ENCODE assay signal across 27 mouse cellular contexts in the genomic region with DNA sequence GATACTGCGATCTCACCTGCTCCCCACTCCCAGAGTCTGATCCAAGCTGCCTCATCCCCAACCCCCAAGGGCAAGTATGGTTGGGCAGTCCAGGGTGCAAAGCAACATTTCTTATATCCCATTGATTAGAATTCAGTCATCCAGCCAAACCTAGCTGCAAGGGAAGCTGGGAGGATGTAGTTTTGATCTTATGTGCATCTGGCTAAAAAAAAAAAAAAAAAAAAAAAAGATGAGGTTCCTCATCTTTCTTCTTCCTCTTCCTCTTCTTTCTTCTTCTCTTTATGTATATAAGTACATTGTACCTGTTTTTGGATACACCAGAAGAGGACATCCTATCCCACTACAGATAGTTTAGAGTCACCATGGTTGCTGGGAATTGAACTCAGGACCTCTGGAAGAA. TPM values are rescaled to one million over a fixed set of nuclear protein-coding genes. Genes with fewer than 3 reads are reported as not detected.
A peak's percentile ranks its signal among the peaks of the same experiment; 100 is the strongest.
DNase-seq lines count a peak whose midpoint lies in the region; ATAC-seq and TF ChIP-seq lines count a peak whose summit lies in the region.
"Had no signal": no experiment of that assay in that cellular context is flagged by ENCODE, and none has a peak within 500 bp of the region (broad histone marks: within the 10 kb centered on the region; RNA-seq: fewer than 3 reads in every experiment).

No protein-coding gene starts in this region.

- no peaks in the 10 kb centered on the region for H3K79me2 ChIP-seq in CH12.LX (replicated peaks; ENCODE audit: control insufficient read depth, extremely low read depth, insufficient read depth, poor library complexity, severe bottlenecking)
- no peaks in the 10 kb centered on the region for H3K79me2 ChIP-seq in myocyte (ENCODE audit: control insufficient read depth, insufficient read depth)

- DNase-seq in CH12.LX (ENCODE audit: extremely low read depth), result no peak
- no peak for DNase-seq in ES-E14 (ENCODE audit: low read depth, low spot score)
- DNase-seq in hindbrain, embryonic 11.5 days (ENCODE audit: low spot score), result no peak
- no peak for DNase-seq in left cerebral cortex, adult 8-10 months (ENCODE audit: low spot score in 2 of 2)
- DNase-seq: adrenal gland, adult 8-10 months; adrenal gland, postnatal 14 days; adrenal gland, postnatal 36 days; cerebellum, adult 11 months; cerebellum, adult 18-20 months; cerebellum, adult 8-10 months; cerebellum, adult 9-11 months; cerebellum, postnatal 14 days; cerebellum, postnatal 36 days; forebrain, postnatal 0 days had no signal

- no peaks in the 10 kb centered on the region for H3K36me3 ChIP-seq in CH12.LX (replicated peaks in 1 of 2; ENCODE audit: control insufficient read depth in 1 of 2, insufficient read depth in 1 of 2, low read length in 1 of 2)
- H3K36me3 ChIP-seq in ES-E14 (ENCODE audit: control insufficient read depth, insufficient read depth, low read length, poor library complexity, severe bottlenecking), result no peaks in the 10 kb centered on the region
- H3K36me3 ChIP-seq in myocyte (ENCODE audit: control insufficient read depth, insufficient read depth), result no peaks in the 10 kb centered on the region
- no peaks in the 10 kb centered on the region for H3K36me3 ChIP-seq in hindbrain, embryonic 13.5 days
- no peaks in the 10 kb centered on the region for H3K36me3 ChIP-seq in hindbrain, embryonic 11.5 days (ENCODE audit: control insufficient read depth, insufficient read depth, low read length)
- H3K36me3 ChIP-seq: embryonic facial prominence, embryonic 10.5 days; embryonic facial prominence, embryonic 12.5 days; forebrain, embryonic 15.5 days had no signal

- H3K4me1 ChIP-seq in CH12.LX (ENCODE audit: control insufficient read depth in 1 of 2, insufficient read depth in 2 of 2), result peaks cover 21 to 24% of the 10 kb centered on the region in 2 experiments
- peaks cover 0 to 4% of the 10 kb centered on the region in 2 experiments; a peak in 1 of 4 replicates for H3K4me1 ChIP-seq in ES-E14 (ENCODE audit: control insufficient read depth in 2 of 2, insufficient read depth in 2 of 2, low read length in 2 of 2, poor library complexity in 1 of 2)
- peaks cover 54% of the 10 kb centered on the region for H3K4me1 ChIP-seq in bone marrow macrophage, adult 2 months (ENCODE audit: control insufficient read depth, insufficient read depth, low read length)
- peaks cover 7% of the 10 kb centered on the region; the same call in 1 of the 2 replicates for H3K4me1 ChIP-seq in hindbrain, embryonic 13.5 days (replicated peaks)
- no peaks in the 10 kb centered on the region for H3K4me1 ChIP-seq in hindbrain, embryonic 11.5 days (replicated peaks; ENCODE audit: control insufficient read depth, insufficient read depth, low read length)

- no peak overlapping the region for H3K4me2 ChIP-seq in CH12.LX (ENCODE audit: insufficient read depth, low read depth, poor library complexity, severe bottlenecking)
- H3K4me2 ChIP-seq in myocyte (ENCODE audit: low read depth), result peak overlapping the region; percentile 63
- no peak overlapping the region for H3K4me2 ChIP-seq in hindbrain, embryonic 13.5 days
- no peak overlapping the region for H3K4me2 ChIP-seq in hindbrain, embryonic 11.5 days (replicated peaks; ENCODE audit: low read depth, low read length)
- H3K4me2 ChIP-seq: embryonic facial prominence, embryonic 12.5 days; forebrain, embryonic 13.5 days; forebrain, embryonic 15.5 days had no signal

- no peak overlapping the region for H3K27ac ChIP-seq in CH12.LX (ENCODE audit: insufficient read depth, low read depth)
- H3K27ac ChIP-seq in ES-E14 (ENCODE audit: insufficient read depth, low read depth, low read length, poor library complexity, severe bottlenecking), result no peak overlapping the region
- H3K27ac ChIP-seq in bone marrow macrophage, adult 2 months (ENCODE audit: insufficient read depth, low read depth, low read length), result peak overlapping the region; percentile 67; the same call in 1 of the 2 replicates
- H3K27ac ChIP-seq in hindbrain, embryonic 13.5 days, result no peak overlapping the region
- H3K27ac ChIP-seq in hindbrain, embryonic 11.5 days (ENCODE audit: low read depth, low read length), result no peak overlapping the region
- H3K27ac ChIP-seq: embryonic facial prominence, embryonic 12.5 days; forebrain, embryonic 13.5 days; forebrain, embryonic 15.5 days had no signal

- ATAC-seq in hindbrain, embryonic 13.5 days (ENCODE audit: low FRiP score), result no peak
- ATAC-seq in hindbrain, embryonic 11.5 days (ENCODE audit: low FRiP score), result no peak
- ATAC-seq: activated CD4-positive, CD25-positive, alpha-beta regulatory T cell, adult 4 months; forebrain, embryonic 13.5 days; forebrain, embryonic 15.5 days; forebrain, postnatal 0 days; Patski had no signal

- no peak for TF ChIP-seq POLR2A in CH12.LX (IDR thresholded peaks at IDR 0.05; ENCODE audit: low read depth, low read length)
- no peak for TF ChIP-seq POLR2A in bone marrow macrophage, adult 2 months (IDR thresholded peaks at IDR 0.05; ENCODE audit: borderline replicate concordance, low read depth, low read length)
- TF ChIP-seq POLR2A in myocyte (IDR thresholded peaks at IDR 0.05; ENCODE audit: insufficient read length, low read depth), result no peak

- H3K4me3 ChIP-seq in CH12.LX (replicated peaks in 1 of 3; ENCODE audit: low read depth in 2 of 3, low read length in 2 of 3, poor library complexity in 1 of 3) (no peak overlapping the region), ES-E14 (ENCODE audit: insufficient read depth in 1 of 2, low read depth in 1 of 2, low read length in 2 of 2, poor library complexity in 1 of 2, severe bottlenecking in 1 of 2) (no peak overlapping the region), myocyte (no peak overlapping the region)
- H3K4me3 ChIP-seq in bone marrow macrophage, adult 2 months (ENCODE audit: insufficient read depth, low read length), result no peak overlapping the region
- H3K4me3 ChIP-seq in hindbrain, embryonic 13.5 days, result no peak overlapping the region
- no peak overlapping the region for H3K4me3 ChIP-seq in hindbrain, embryonic 11.5 days (ENCODE audit: low read depth, low read length)
- H3K4me3 ChIP-seq: embryonic facial prominence, embryonic 10.5 days; embryonic facial prominence, embryonic 12.5 days; forebrain, embryonic 13.5 days; forebrain, embryonic 15.5 days had no signal

- TF ChIP-seq EP300 in CH12.LX (IDR thresholded peaks at IDR 0.05; ENCODE audit: low read length), result no peak

- TF ChIP-seq CTCF in CH12.LX (conservative IDR thresholded peaks at IDR 0.05 in 1 of 2, IDR thresholded peaks at IDR 0.05 in 1 of 2; ENCODE audit: low read depth in 2 of 2, low read length in 2 of 2), result no peak
- no peak for TF ChIP-seq CTCF in bone marrow macrophage, adult 2 months (IDR thresholded peaks at IDR 0.05; ENCODE audit: low read depth, low read length)

- no peak overlapping the region for H3K9ac ChIP-seq in CH12.LX (ENCODE audit: insufficient read depth, low read depth)
- no peak overlapping the region for H3K9ac ChIP-seq in ES-E14 (ENCODE audit: insufficient read depth, low read depth, low read length, poor library complexity, severe bottlenecking)
- H3K9ac ChIP-seq in hindbrain, embryonic 13.5 days, result no peak overlapping the region
- no peak overlapping the region for H3K9ac ChIP-seq in hindbrain, embryonic 11.5 days (ENCODE audit: low read depth, low read length)
- H3K9ac ChIP-seq: embryonic facial prominence, embryonic 12.5 days; forebrain, embryonic 13.5 days; forebrain, embryonic 15.5 days; forebrain, postnatal 0 days had no signal

- no peak overlapping the region for H3ac ChIP-seq in myocyte (ENCODE audit: control insufficient read depth, insufficient read length)

- H3K27me3 ChIP-seq in CH12.LX (replicated peaks), result peaks cover 75% of the 10 kb centered on the region
- no peaks in the 10 kb centered on the region for H3K27me3 ChIP-seq in myocyte (ENCODE audit: control insufficient read depth, insufficient read depth, insufficient read length)
- H3K27me3 ChIP-seq in hindbrain, embryonic 13.5 days, result no peaks in the 10 kb centered on the region
- no peaks in the 10 kb centered on the region for H3K27me3 ChIP-seq in hindbrain, embryonic 11.5 days (ENCODE audit: control insufficient read depth, insufficient read depth, low read length)
- H3K27me3 ChIP-seq: embryonic facial prominence, embryonic 12.5 days; forebrain, embryonic 13.5 days; forebrain, embryonic 15.5 days; Patski had no signal

- in situ Hi-C loops in CH12.LX (cut with MboI; ENCODE audit: low pct_ligation_motif_present, low pct_unique_long_range_greater_than_20kb, low sequenced_read_pairs) (no loop called here), ES-E14 (cut with MboI; ENCODE audit: low sequenced_read_pairs in 2 of 2, unreplicated experiment in 2 of 2) (no loop called here)

- dilution Hi-C loops in CH12.LX (cut with MboI; ENCODE audit: extremely low pct_ligation_motif_present, extremely low pct_unique_long_range_greater_than_20kb, low sequenced_read_pairs), result no loop called here

- H3K9me3 ChIP-seq in CH12.LX (replicated peaks; ENCODE audit: low read length) (peaks cover 10% of the 10 kb centered on the region), ES-E14 (ENCODE audit: control insufficient read depth, insufficient read depth, low read depth, low read length) (no peaks in the 10 kb centered on the region)
- H3K9me3 ChIP-seq in hindbrain, embryonic 13.5 days, result no peaks in the 10 kb centered on the region
- no peaks in the 10 kb centered on the region for H3K9me3 ChIP-seq in hindbrain, embryonic 11.5 days (ENCODE audit: control insufficient read depth, low read length)
- H3K9me3 ChIP-seq: embryonic facial prominence, embryonic 10.5 days; embryonic facial prominence, embryonic 12.5 days; forebrain, embryonic 13.5 days; forebrain, embryonic 15.5 days had no signal

- no peak for TF ChIP-seq RAD21 in CH12.LX (IDR thresholded peaks at IDR 0.05; ENCODE audit: low read depth, low read length)

- 100% methylated on average over 1 of the region's 1 CpGs for WGBS in hindbrain, embryonic 13.5 days
- 96% methylated on average over 1 of the region's 1 CpGs for WGBS in hindbrain, embryonic 11.5 days

TF ChIP-seq in CH12.LX, 34 proteins besides CTCF, POLR2A, EP300 and RAD21 (continues in another document):
- no peak for TF ChIP-seq SMC3 (IDR thresholded peaks at IDR 0.05; ENCODE audit: low read depth, low read length)

TF ChIP-seq in ES-E14, 5 proteins besides CTCF, POLR2A, EP300 and RAD21 (continues in another document):
- TF ChIP-seq CHD2 (IDR thresholded peaks at IDR 0.05; ENCODE audit: low read depth, low read length), result no peak

TF ChIP-seq in myocyte, 11 proteins besides CTCF, POLR2A, EP300 and RAD21 (continues in another document):
- no peak for TF ChIP-seq USF1 (IDR thresholded peaks at IDR 0.05; ENCODE audit: low read depth)

RNA-seq across cellular contexts. Expression of gene 1600014C23Rik, which starts 17.7 kb away (rescaled TPM):
- total RNA-seq in CH12.LX (2012; rRNA removed) (0.38 TPM in 1 of 2 replicates, not detected in the other), CH12.LX (2014; rRNA removed) (not detected in 2 replicates), ES-E14 (2012; rRNA removed) (0.58 TPM in 1 of 2 replicates, not detected in the other)
- polyA plus RNA-seq in CH12.LX (2012; ENCODE audit: insufficient read length, low read depth) (not detected in 2 replicates), myocyte (2012; fragmentation: generic; extraction: Trizol) (0.17 TPM)
- not detected in 2 replicates for polyA plus RNA-seq in bone marrow macrophage, adult 2 months (2012; ENCODE audit: insufficient read depth, insufficient read length, missing spikeins)
- not detected in 2 replicates for polyA plus RNA-seq in hindbrain, embryonic 13.5 days (2015; fragmentation: Nextera tagmentation; extraction: Ambion mirVana)
- polyA plus RNA-seq in hindbrain, embryonic 11.5 days (2014; fragmentation: Nextera tagmentation; extraction: Ambion mirVana), result 0.32 and 0.37 TPM in 2 replicates
- total RNA-seq in left cerebral cortex, adult 8-10 months (2022), result 1 to 10 TPM in 1 of 4 experiments, under 1 TPM in 1, not detected in 2; 0.73 to 1.1 TPM
- total RNA-seq: adrenal gland, adult 18-20 months; adrenal gland, adult 8-10 months; adrenal gland, postnatal 14 days; adrenal gland, postnatal 36 days; common myeloid progenitor, adult 5-6 weeks; forebrain, postnatal 0 days had no signal
- polyA plus RNA-seq: activated CD4-positive, CD25-positive, alpha-beta regulatory T cell, adult 4 months; C2C12; embryonic facial prominence, embryonic 10.5 days; embryonic facial prominence, embryonic 14.5 days; forebrain, embryonic 15.5 days; forebrain, postnatal 0 days; Patski had no signal
